Mouse (Mus musculus): ENCODE results near the gene Ermp1. TPM values are rescaled to one million over a fixed set of nuclear protein-coding genes. Genes with fewer than 3 reads are reported as not detected.

Ermp1 gene
- polyA plus RNA-seq, 1 experiment: 29.4 TPM

- no peak overlapping the region for H3K4me3 ChIP-seq (ENCODE audit: insufficient read depth, low read length)
- peak overlapping the region; percentile 50 for H3K27ac ChIP-seq (ENCODE audit: insufficient read depth, low read length)
- TF ChIP-seq CTCF (IDR thresholded peaks at IDR 0.05; ENCODE audit: borderline replicate concordance, insufficient read depth, low read length) (no peak), POLR2A (IDR thresholded peaks at IDR 0.05; ENCODE audit: low read depth, low read length) (no peak)
- H3K4me1 ChIP-seq (ENCODE audit: control insufficient read depth, insufficient read depth, low read length): peaks cover 22% of the 10 kb centered on the region
Observed at GRCm38 (mm10) chr19:29653768-29654265, 5.6 kb upstream of the Ermp1 start.

- H3K4me1 ChIP-seq (ENCODE audit: control insufficient read depth, insufficient read depth, low read length): peaks cover 8% of the 10 kb centered on the region
- H3K4me3 ChIP-seq (ENCODE audit: insufficient read depth, low read length): no peak overlapping the region
- no peak overlapping the region for H3K27ac ChIP-seq (ENCODE audit: insufficient read depth, low read length)
- TF ChIP-seq CTCF (IDR thresholded peaks at IDR 0.05; ENCODE audit: borderline replicate concordance, insufficient read depth, low read length): no peak
- no peak for TF ChIP-seq POLR2A (IDR thresholded peaks at IDR 0.05; ENCODE audit: low read depth, low read length)
Observed at GRCm38 (mm10) chr19:29649683-29650082, 1.5 kb upstream of the Ermp1 start.

- TF ChIP-seq CTCF (IDR thresholded peaks at IDR 0.05; ENCODE audit: borderline replicate concordance, insufficient read depth, low read length): no peak
- no peak for TF ChIP-seq POLR2A (IDR thresholded peaks at IDR 0.05; ENCODE audit: low read depth, low read length)
- Histone ChIP-seq H3K27ac (ENCODE audit: insufficient read depth, low read length) (no peak overlapping the region), H3K4me3 (ENCODE audit: insufficient read depth, low read length) (no peak overlapping the region), H3K4me1 (ENCODE audit: control insufficient read depth, insufficient read depth, low read length) (peaks cover 3% of the 10 kb centered on the region)
Observed at GRCm38 (mm10) chr19:29648550-29648914, 317 bp upstream of the Ermp1 start.

GRCm38 (mm10) chr19:29644747-29645146, 3.5 kb downstream of the Ermp1 start:
- Histone ChIP-seq H3K4me1 (ENCODE audit: control insufficient read depth, insufficient read depth, low read length) (peaks cover 6% of the 10 kb centered on the region), H3K27ac (ENCODE audit: insufficient read depth, low read length) (no peak overlapping the region), H3K4me3 (ENCODE audit: insufficient read depth, low read length) (no peak overlapping the region)
- no peak for TF ChIP-seq CTCF (IDR thresholded peaks at IDR 0.05; ENCODE audit: borderline replicate concordance, insufficient read depth, low read length)
- TF ChIP-seq POLR2A (IDR thresholded peaks at IDR 0.05; ENCODE audit: low read depth, low read length): no peak

- H3K27ac ChIP-seq (ENCODE audit: insufficient read depth, low read length): no peak overlapping the region
- no peak for TF ChIP-seq CTCF (IDR thresholded peaks at IDR 0.05; ENCODE audit: borderline replicate concordance, insufficient read depth, low read length)
- no peak for TF ChIP-seq POLR2A (IDR thresholded peaks at IDR 0.05; ENCODE audit: low read depth, low read length)
- peaks cover 6% of the 10 kb centered on the region for H3K4me1 ChIP-seq (ENCODE audit: control insufficient read depth, insufficient read depth, low read length)
- H3K4me3 ChIP-seq (ENCODE audit: insufficient read depth, low read length): no peak overlapping the region
Observed at GRCm38 (mm10) chr19:29643194-29643922, 4.9 kb downstream of the Ermp1 start.

- no peak overlapping the region for H3K27ac ChIP-seq (ENCODE audit: insufficient read depth, low read length)
- no peak overlapping the region for H3K4me3 ChIP-seq (ENCODE audit: insufficient read depth, low read length)
Observed at GRCm38 (mm10) chr19:29642211-29642610, 6.0 kb downstream of the Ermp1 start.

GRCm38 (mm10) chr19:29641510-29641909, 6.7 kb downstream of the Ermp1 start:
- peaks cover 6% of the 10 kb centered on the region for H3K4me1 ChIP-seq (ENCODE audit: control insufficient read depth, insufficient read depth, low read length)
- H3K4me3 ChIP-seq (ENCODE audit: insufficient read depth, low read length): peak overlapping the region; percentile 15; the same call in 1 of the 2 replicates
- peak overlapping the region; percentile 92 for H3K27ac ChIP-seq (ENCODE audit: insufficient read depth, low read length)
- TF ChIP-seq CTCF (IDR thresholded peaks at IDR 0.05; ENCODE audit: borderline replicate concordance, insufficient read depth, low read length): no peak
- TF ChIP-seq POLR2A (IDR thresholded peaks at IDR 0.05; ENCODE audit: low read depth, low read length): no peak

More at GRCm38 (mm10) chr19:29642211-29642610, 6.0 kb downstream of the Ermp1 start:
- H3K4me1 ChIP-seq (ENCODE audit: control insufficient read depth, insufficient read depth, low read length): peaks cover 6% of the 10 kb centered on the region
- TF ChIP-seq CTCF (IDR thresholded peaks at IDR 0.05; ENCODE audit: borderline replicate concordance, insufficient read depth, low read length): no peak
- no peak for TF ChIP-seq POLR2A (IDR thresholded peaks at IDR 0.05; ENCODE audit: low read depth, low read length)

- H3K4me1 ChIP-seq (ENCODE audit: control insufficient read depth, insufficient read depth, low read length): peaks cover 6% of the 10 kb centered on the region
- TF ChIP-seq CTCF (IDR thresholded peaks at IDR 0.05; ENCODE audit: borderline replicate concordance, insufficient read depth, low read length) (no peak), POLR2A (IDR thresholded peaks at IDR 0.05; ENCODE audit: low read depth, low read length) (peak; percentile 49)
- peak overlapping the region; percentile 92 for H3K27ac ChIP-seq (ENCODE audit: insufficient read depth, low read length)
- H3K4me3 ChIP-seq (ENCODE audit: insufficient read depth, low read length): peak overlapping the region; percentile 15; the same call in 1 of the 2 replicates
Observed at GRCm38 (mm10) chr19:29641055-29641454, 7.2 kb downstream of the Ermp1 start.

- Histone ChIP-seq H3K27ac (ENCODE audit: insufficient read depth, low read length) (no peak overlapping the region), H3K4me1 (ENCODE audit: control insufficient read depth, insufficient read depth, low read length) (no peaks in the 10 kb centered on the region), H3K4me3 (ENCODE audit: insufficient read depth, low read length) (no peak overlapping the region)
- no peak for TF ChIP-seq POLR2A (IDR thresholded peaks at IDR 0.05; ENCODE audit: low read depth, low read length)
- no peak for TF ChIP-seq CTCF (IDR thresholded peaks at IDR 0.05; ENCODE audit: borderline replicate concordance, insufficient read depth, low read length)
Observed at GRCm38 (mm10) chr19:29612102-29612501, 36.1 kb downstream of the Ermp1 start.

- Histone ChIP-seq H3K4me3 (ENCODE audit: insufficient read depth, low read length) (no peak overlapping the region), H3K4me1 (ENCODE audit: control insufficient read depth, insufficient read depth, low read length) (no peaks in the 10 kb centered on the region), H3K27ac (ENCODE audit: insufficient read depth, low read length) (no peak overlapping the region)
- no peak for TF ChIP-seq CTCF (IDR thresholded peaks at IDR 0.05; ENCODE audit: borderline replicate concordance, insufficient read depth, low read length)
- TF ChIP-seq POLR2A (IDR thresholded peaks at IDR 0.05; ENCODE audit: low read depth, low read length): no peak
Observed at GRCm38 (mm10) chr19:29610907-29611306, 37.3 kb downstream of the Ermp1 start.
